Mouse (Mus musculus): ENCODE results near the gene Pdzd2. TPM values are rescaled to one million over a fixed set of nuclear protein-coding genes. Genes with fewer than 3 reads are reported as not detected.

Pdzd2 gene
- polyA plus RNA-seq, 1 experiment from 2014 or later = 1.0 TPM

DNA sequence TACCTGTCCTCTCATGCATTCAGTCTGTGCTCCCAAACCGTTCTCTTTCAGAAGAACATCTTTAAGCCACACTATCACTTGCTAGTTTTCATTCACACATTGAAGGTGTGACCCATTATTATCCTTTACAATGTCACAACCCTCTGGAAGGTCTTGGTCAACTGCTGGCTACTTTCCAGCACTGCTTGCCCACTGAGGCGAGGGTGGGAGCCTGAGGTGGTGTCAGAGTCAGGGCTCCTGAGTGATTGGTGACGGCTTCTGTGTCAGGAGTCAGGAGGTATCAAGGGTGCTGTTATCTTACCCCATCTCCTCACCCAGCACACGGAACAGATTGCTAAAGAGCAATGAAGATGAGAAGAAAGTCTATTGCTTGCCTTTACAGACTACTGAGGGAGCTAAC lies 267.1 kb downstream of the Pdzd2 start:
- 53% methylated on average over 4 of the region's 4 CpGs for WGBS (ENCODE audit: insufficient replicate concordance)
- Histone ChIP-seq H3K36me3 (ENCODE audit: control insufficient read depth, insufficient read depth) (no peaks in the 10 kb centered on the region), H3K9ac (ENCODE audit: low read depth, low read length) (no peak overlapping the region), H3K4me2 (ENCODE audit: low read depth, low read length) (no peak overlapping the region), H3K9me3 (replicated peaks; ENCODE audit: control insufficient read depth, low read length) (no peaks in the 10 kb centered on the region), H3K4me3 (ENCODE audit: low read depth, low read length) (no peak overlapping the region), H3K4me1 (ENCODE audit: control insufficient read depth, low read depth, low read length) (no peaks in the 10 kb centered on the region), H3K27ac (ENCODE audit: low read length) (no peak overlapping the region), H3K27me3 (ENCODE audit: control insufficient read depth, insufficient read depth, low read depth, low read length) (no peaks in the 10 kb centered on the region)
- no peak for ATAC-seq (ENCODE audit: low read depth)

GRCm38 (mm10) chr15:12470900-12471838 lies 268.6 kb downstream of the Pdzd2 start:
- WGBS (ENCODE audit: insufficient replicate concordance) = 69% methylated on average over 15 of the region's 15 CpGs
- Histone ChIP-seq H3K9ac (ENCODE audit: low read depth, low read length) (no peak overlapping the region), H3K4me1 (ENCODE audit: control insufficient read depth, low read depth, low read length) (no peaks in the 10 kb centered on the region), H3K4me3 (ENCODE audit: low read depth, low read length) (no peak overlapping the region), H3K9me3 (replicated peaks; ENCODE audit: control insufficient read depth, low read length) (no peaks in the 10 kb centered on the region), H3K27me3 (ENCODE audit: control insufficient read depth, insufficient read depth, low read depth, low read length) (no peaks in the 10 kb centered on the region), H3K36me3 (ENCODE audit: control insufficient read depth, insufficient read depth) (no peaks in the 10 kb centered on the region), H3K4me2 (ENCODE audit: low read depth, low read length) (no peak overlapping the region), H3K27ac (ENCODE audit: low read length) (no peak overlapping the region)
- ATAC-seq (ENCODE audit: low read depth) = no peak

- Histone ChIP-seq H3K4me2 (ENCODE audit: low read depth, low read length) (no peak overlapping the region), H3K27me3 (ENCODE audit: control insufficient read depth, insufficient read depth, low read depth, low read length) (no peaks in the 10 kb centered on the region), H3K4me1 (ENCODE audit: control insufficient read depth, low read depth, low read length) (no peaks in the 10 kb centered on the region), H3K9me3 (replicated peaks; ENCODE audit: control insufficient read depth, low read length) (no peaks in the 10 kb centered on the region), H3K36me3 (ENCODE audit: control insufficient read depth, insufficient read depth) (no peaks in the 10 kb centered on the region), H3K9ac (ENCODE audit: low read depth, low read length) (no peak overlapping the region), H3K4me3 (ENCODE audit: low read depth, low read length) (no peak overlapping the region), H3K27ac (ENCODE audit: low read length) (no peak overlapping the region)
- ATAC-seq (ENCODE audit: low read depth) = no peak
- 70% methylated on average over 5 of the region's 5 CpGs for WGBS (ENCODE audit: insufficient replicate concordance)
Measured at GRCm38 (mm10) chr15:12468625-12469024, 271.1 kb downstream of the Pdzd2 start.

DNA sequence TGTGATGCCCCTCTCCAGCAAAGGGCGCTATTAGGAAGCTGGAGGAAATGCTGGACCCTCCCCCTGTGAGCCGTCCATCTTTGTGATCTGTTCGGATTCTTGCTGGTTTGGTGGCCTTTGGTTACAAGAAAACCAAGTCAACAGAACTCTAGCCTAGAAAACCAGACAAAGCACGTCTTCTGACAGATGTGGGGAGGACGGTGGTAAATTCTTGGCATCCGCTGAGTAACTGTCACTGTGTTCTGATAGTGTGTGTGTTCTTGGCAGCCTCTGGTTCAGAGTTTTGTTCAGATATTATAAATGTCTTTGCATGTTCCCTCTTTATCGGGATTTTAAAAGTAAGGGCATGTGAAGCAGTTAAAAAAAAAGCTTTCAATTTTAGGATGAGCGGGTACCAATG lies 274.0 kb downstream of the Pdzd2 start:
- H3K27me3 ChIP-seq (ENCODE audit: control insufficient read depth, insufficient read depth, low read depth, low read length) = no peaks in the 10 kb centered on the region
- no peaks in the 10 kb centered on the region for H3K4me1 ChIP-seq (ENCODE audit: control insufficient read depth, low read depth, low read length)
- no peak overlapping the region for H3K4me2 ChIP-seq (ENCODE audit: low read depth, low read length)
- ATAC-seq (ENCODE audit: low read depth) = no peak
- 70% methylated on average over 8 of the region's 8 CpGs for WGBS (ENCODE audit: insufficient replicate concordance)
- no peaks in the 10 kb centered on the region for H3K36me3 ChIP-seq (ENCODE audit: control insufficient read depth, insufficient read depth)
- no peak overlapping the region for H3K9ac ChIP-seq (ENCODE audit: low read depth, low read length)
- no peaks in the 10 kb centered on the region for H3K9me3 ChIP-seq (replicated peaks; ENCODE audit: control insufficient read depth, low read length)
- H3K27ac ChIP-seq (ENCODE audit: low read length) = no peak overlapping the region
- no peak overlapping the region for H3K4me3 ChIP-seq (ENCODE audit: low read depth, low read length)

DNA sequence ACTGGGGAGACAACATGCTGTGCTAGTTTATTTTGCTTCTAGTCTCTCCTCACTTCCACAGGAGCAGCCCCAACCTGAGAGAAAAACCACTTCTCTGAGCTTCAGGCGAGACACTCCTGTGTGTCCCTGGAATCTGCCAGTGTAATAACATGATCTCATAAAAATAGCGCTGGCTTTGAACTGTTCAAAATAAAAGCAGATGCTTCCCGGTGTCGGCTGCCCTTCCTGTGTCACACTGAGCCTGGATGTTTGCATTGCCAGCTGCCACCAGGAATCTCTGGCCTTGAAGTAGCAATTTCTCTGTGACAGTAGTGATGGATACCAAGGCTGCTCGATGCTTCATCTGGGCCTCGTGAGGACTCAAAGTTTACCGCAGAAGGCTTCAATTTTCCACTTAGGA lies 282.9 kb downstream of the Pdzd2 start:
- Histone ChIP-seq H3K9me3 (replicated peaks; ENCODE audit: control insufficient read depth, low read length) (no peaks in the 10 kb centered on the region), H3K27ac (ENCODE audit: low read length) (no peak overlapping the region), H3K9ac (ENCODE audit: low read depth, low read length) (no peak overlapping the region), H3K4me1 (ENCODE audit: control insufficient read depth, low read depth, low read length) (no peaks in the 10 kb centered on the region), H3K27me3 (ENCODE audit: control insufficient read depth, insufficient read depth, low read depth, low read length) (no peaks in the 10 kb centered on the region), H3K36me3 (ENCODE audit: control insufficient read depth, insufficient read depth) (no peaks in the 10 kb centered on the region), H3K4me3 (ENCODE audit: low read depth, low read length) (no peak overlapping the region), H3K4me2 (ENCODE audit: low read depth, low read length) (no peak overlapping the region)
- no peak for ATAC-seq (ENCODE audit: low read depth)
- 55% methylated on average over 7 of the region's 7 CpGs for WGBS (ENCODE audit: insufficient replicate concordance)

DNA sequence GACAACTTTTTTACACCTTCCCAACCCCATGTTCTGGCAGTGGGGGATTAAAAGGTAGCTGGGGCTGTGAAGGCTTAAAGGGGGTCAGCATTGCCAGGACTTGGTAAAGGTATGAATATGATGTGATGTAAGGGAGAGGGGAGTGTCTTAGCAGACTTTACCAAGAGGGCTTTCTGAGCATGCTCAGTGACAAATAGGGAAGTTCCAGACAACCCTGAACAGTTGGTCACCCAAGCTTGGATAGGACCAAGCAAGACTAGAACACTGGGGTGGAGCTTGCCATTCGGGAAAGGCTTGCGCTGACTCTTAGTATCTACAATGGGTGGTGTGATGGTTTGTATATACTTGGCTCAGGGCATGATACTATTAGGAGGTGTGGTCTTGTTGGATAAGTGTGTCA lies 286.4 kb downstream of the Pdzd2 start:
- H3K9ac ChIP-seq (ENCODE audit: low read depth, low read length) = no peak overlapping the region
- no peak overlapping the region for H3K27ac ChIP-seq (ENCODE audit: low read length)
- H3K27me3 ChIP-seq (ENCODE audit: control insufficient read depth, insufficient read depth, low read depth, low read length) = no peaks in the 10 kb centered on the region
- H3K4me1 ChIP-seq (ENCODE audit: control insufficient read depth, low read depth, low read length) = no peaks in the 10 kb centered on the region
- H3K4me2 ChIP-seq (ENCODE audit: low read depth, low read length) = no peak overlapping the region
- H3K4me3 ChIP-seq (ENCODE audit: low read depth, low read length) = no peak overlapping the region
- H3K36me3 ChIP-seq (ENCODE audit: control insufficient read depth, insufficient read depth) = no peaks in the 10 kb centered on the region
- H3K9me3 ChIP-seq (replicated peaks; ENCODE audit: control insufficient read depth, low read length) = no peaks in the 10 kb centered on the region
- 80% methylated on average over 2 of the region's 2 CpGs for WGBS (ENCODE audit: insufficient replicate concordance)
- ATAC-seq (ENCODE audit: low read depth) = no peak

DNA sequence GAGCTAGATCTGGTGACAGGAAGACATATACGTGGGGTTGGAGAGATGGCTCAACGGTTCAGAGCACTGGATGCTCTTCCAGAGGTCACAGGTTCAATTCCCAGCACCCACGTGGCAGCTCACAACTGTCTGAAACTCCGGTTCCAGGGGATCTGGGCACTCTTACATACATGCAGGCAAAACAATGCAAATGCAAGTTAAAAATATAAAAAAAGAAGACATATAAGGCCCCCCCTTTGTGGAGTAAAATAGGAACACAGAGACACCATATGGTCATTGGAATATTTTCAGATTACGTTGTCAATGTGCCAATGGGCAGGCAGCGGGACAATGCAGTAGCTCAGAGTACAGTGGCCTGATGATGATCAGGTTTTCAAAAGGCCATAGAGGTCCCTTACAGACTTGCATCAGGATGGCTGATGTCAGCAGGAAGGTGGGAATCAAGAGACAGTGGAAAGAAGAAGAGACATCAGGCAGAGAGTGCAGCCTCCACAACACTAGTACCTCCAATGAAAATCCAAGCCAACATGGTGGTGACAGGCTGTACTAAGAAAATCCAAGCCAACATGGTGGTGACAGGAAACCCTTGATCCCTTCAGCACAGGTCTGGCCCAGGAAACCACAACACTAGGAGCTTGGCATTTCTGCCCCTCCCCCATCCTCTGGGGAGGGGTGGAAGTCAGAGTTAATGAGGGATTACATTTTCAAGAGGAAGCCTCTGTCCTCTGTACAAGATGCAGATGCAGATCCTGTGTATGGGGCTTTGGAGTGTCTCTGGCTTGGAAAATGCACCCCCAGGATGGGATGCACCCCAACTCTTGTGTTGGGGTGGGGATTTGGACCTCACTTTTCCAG lies 287.4 kb downstream of the Pdzd2 start:
- no peak overlapping the region for H3K4me3 ChIP-seq (ENCODE audit: low read depth, low read length)
- ATAC-seq (ENCODE audit: low read depth) = no peak
- 67% methylated on average over 6 of the region's 6 CpGs for WGBS (ENCODE audit: insufficient replicate concordance)

DNA sequence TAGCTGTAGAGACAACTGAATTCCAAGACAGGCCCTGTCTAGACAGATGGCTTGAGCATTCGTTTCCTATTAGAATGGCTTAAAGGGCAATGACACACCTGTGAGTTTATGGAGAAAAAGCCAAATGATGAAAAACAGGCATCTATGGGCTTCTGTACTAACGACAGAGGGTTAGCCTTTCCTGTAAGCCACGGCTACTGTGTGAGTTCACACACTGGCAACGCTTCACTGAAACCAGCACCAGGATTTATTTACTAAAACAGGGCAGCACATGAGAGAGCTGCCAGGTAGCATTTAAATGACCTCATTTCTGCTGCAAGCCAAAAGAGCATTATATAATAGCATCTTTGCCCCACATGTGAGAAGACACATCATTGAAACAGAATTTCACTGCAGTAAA lies 288.3 kb downstream of the Pdzd2 start:
- H3K36me3 ChIP-seq (ENCODE audit: control insufficient read depth, insufficient read depth) = no peaks in the 10 kb centered on the region
- no peak for ATAC-seq (ENCODE audit: low read depth)
- H3K4me1 ChIP-seq (ENCODE audit: control insufficient read depth, low read depth, low read length) = no peaks in the 10 kb centered on the region
- no peak overlapping the region for H3K4me3 ChIP-seq (ENCODE audit: low read depth, low read length)
- H3K27me3 ChIP-seq (ENCODE audit: control insufficient read depth, insufficient read depth, low read depth, low read length) = no peaks in the 10 kb centered on the region
- H3K27ac ChIP-seq (ENCODE audit: low read length) = no peak overlapping the region
- WGBS (ENCODE audit: insufficient replicate concordance) = 65% methylated on average over 4 of the region's 4 CpGs
- no peaks in the 10 kb centered on the region for H3K9me3 ChIP-seq (replicated peaks; ENCODE audit: control insufficient read depth, low read length)
- H3K9ac ChIP-seq (ENCODE audit: low read depth, low read length) = no peak overlapping the region
- H3K4me2 ChIP-seq (ENCODE audit: low read depth, low read length) = no peak overlapping the region

More for the DNA sequence above, 287.4 kb downstream of the Pdzd2 start:
- H3K4me2 ChIP-seq (ENCODE audit: low read depth, low read length) = no peak overlapping the region
- H3K27ac ChIP-seq (ENCODE audit: low read length) = no peak overlapping the region
- H3K4me1 ChIP-seq (ENCODE audit: control insufficient read depth, low read depth, low read length) = no peaks in the 10 kb centered on the region
- H3K9ac ChIP-seq (ENCODE audit: low read depth, low read length) = no peak overlapping the region
- H3K36me3 ChIP-seq (ENCODE audit: control insufficient read depth, insufficient read depth) = no peaks in the 10 kb centered on the region
- no peaks in the 10 kb centered on the region for H3K27me3 ChIP-seq (ENCODE audit: control insufficient read depth, insufficient read depth, low read depth, low read length)
- H3K9me3 ChIP-seq (replicated peaks; ENCODE audit: control insufficient read depth, low read length) = no peaks in the 10 kb centered on the region

DNA sequence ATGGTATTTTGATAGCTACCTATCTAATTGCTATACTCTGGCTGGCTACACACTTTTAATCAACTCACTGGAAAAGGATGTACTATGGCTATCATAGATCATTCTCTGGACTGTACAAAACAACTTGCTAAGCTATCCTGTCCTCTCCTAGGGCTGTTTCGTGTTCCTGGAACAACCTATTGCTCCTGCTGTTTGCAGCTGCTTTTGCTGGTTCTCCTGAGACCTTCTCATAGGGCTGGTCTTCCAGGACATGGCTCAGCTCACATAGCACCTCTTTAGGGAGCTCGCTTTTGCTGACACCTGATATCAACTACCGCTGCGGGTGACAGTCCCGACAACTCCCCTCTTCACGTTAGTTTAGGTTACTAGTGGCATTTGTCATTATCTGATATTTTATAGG lies 288.9 kb downstream of the Pdzd2 start:
- no peak overlapping the region for H3K27ac ChIP-seq (ENCODE audit: low read length)
- H3K4me3 ChIP-seq (ENCODE audit: low read depth, low read length) = no peak overlapping the region
- no peaks in the 10 kb centered on the region for H3K27me3 ChIP-seq (ENCODE audit: control insufficient read depth, insufficient read depth, low read depth, low read length)
- no peaks in the 10 kb centered on the region for H3K9me3 ChIP-seq (replicated peaks; ENCODE audit: control insufficient read depth, low read length)
- no peaks in the 10 kb centered on the region for H3K36me3 ChIP-seq (ENCODE audit: control insufficient read depth, insufficient read depth)
- no peak overlapping the region for H3K4me2 ChIP-seq (ENCODE audit: low read depth, low read length)
- H3K9ac ChIP-seq (ENCODE audit: low read depth, low read length) = no peak overlapping the region
- H3K4me1 ChIP-seq (ENCODE audit: control insufficient read depth, low read depth, low read length) = no peaks in the 10 kb centered on the region
- WGBS (ENCODE audit: insufficient replicate concordance) = 74% methylated on average over 6 of the region's 6 CpGs
- ATAC-seq (ENCODE audit: low read depth) = no peak
